Mouse (Mus musculus): ENCODE measurements around the gene Zfp637. TPM values are rescaled to one million over a fixed set of nuclear protein-coding genes. Genes with fewer than 3 reads are reported as not detected.
"Not testable (repeated sequence)": the region's sequence is repeated elsewhere in the genome, so short reads cannot be mapped to it uniquely, and the experiment has no call there.

Zfp637 gene
- 10 to 100 TPM; 36.1 to 36.6 TPM for total RNA-seq (2021)
- long read RNA-seq, experiment 1, transcript Zfp637-202 (3 exons, 421 nt): minor isoform, 8 of 59 reads
- long read RNA-seq, experiment 1, transcript Zfp637-210 (3 exons, 1,098 nt): major isoform, 37 of 59 reads
- long read RNA-seq, experiment 1, partial matches to known transcripts: 1 of 59 reads
- long read RNA-seq, experiment 1, other reads (novel, unspliced or antisense): 8 of 59 reads
- long read RNA-seq, experiment 2, transcript Zfp637-210 (3 exons, 1,098 nt): major isoform, 26 of 46 reads
- long read RNA-seq, experiment 2, transcript Zfp637-202 (3 exons, 421 nt): minor isoform, 8 of 46 reads
- long read RNA-seq, experiment 2, partial matches to known transcripts: 1 of 46 reads
- long read RNA-seq, experiment 2, other reads (novel, unspliced or antisense): 4 of 46 reads

- DNase-seq: peak; percentile 90
Measured at GRCm38 (mm10) chr6:117840686-117841510, at the start of gene Zfp637. TSS of gene Zfp637 (plus strand) at chr6:117841180.

GRCm38 (mm10) chr6:117795251-117795650, 45.7 kb upstream of the Zfp637 start:
- no peak for DNase-seq

- DNase-seq: no peak
Measured at GRCm38 (mm10) chr6:117800824-117801223, 40.2 kb upstream of the Zfp637 start.

- DNase-seq: no peak
Measured at GRCm38 (mm10) chr6:117801801-117802200, 39.2 kb upstream of the Zfp637 start.

- peak; percentile 31 for DNase-seq
Measured at GRCm38 (mm10) chr6:117807756-117808155, 33.2 kb upstream of the Zfp637 start.

- no peak for DNase-seq
Measured at GRCm38 (mm10) chr6:117809816-117810215, 31.2 kb upstream of the Zfp637 start.

- no peak for DNase-seq
Measured at GRCm38 (mm10) chr6:117810717-117811116, 30.3 kb upstream of the Zfp637 start.

- no peak for DNase-seq
Measured at GRCm38 (mm10) chr6:117811256-117811655, 29.7 kb upstream of the Zfp637 start.

- no peak for DNase-seq
Measured at GRCm38 (mm10) chr6:117814681-117815080, 26.3 kb upstream of the Zfp637 start.

- no peak for DNase-seq
Measured at GRCm38 (mm10) chr6:117817108-117817541, 23.9 kb upstream of the Zfp637 start.

GRCm38 (mm10) chr6:117820327-117820726, 20.7 kb upstream of the Zfp637 start:
- DNase-seq: no peak

- DNase-seq: peak; percentile 26
Measured at GRCm38 (mm10) chr6:117825369-117825768, 15.6 kb upstream of the Zfp637 start.

GRCm38 (mm10) chr6:117828273-117828672, 12.7 kb upstream of the Zfp637 start:
- peak; percentile 28 for DNase-seq

GRCm38 (mm10) chr6:117841511-117841955, 553 bp downstream of the Zfp637 start:
- no peak for DNase-seq

- no peak for DNase-seq
Measured at GRCm38 (mm10) chr6:117844597-117844996, 3.6 kb downstream of the Zfp637 start.

- not testable (repeated sequence) for DNase-seq
Measured at GRCm38 (mm10) chr6:117846671-117847070, 5.7 kb downstream of the Zfp637 start.

- no peak for DNase-seq
Measured at GRCm38 (mm10) chr6:117847772-117848171, 6.8 kb downstream of the Zfp637 start.

GRCm38 (mm10) chr6:117848577-117848976, 7.6 kb downstream of the Zfp637 start:
- no peak for DNase-seq

GRCm38 (mm10) chr6:117851747-117852146, 10.8 kb downstream of the Zfp637 start:
- DNase-seq: no peak

GRCm38 (mm10) chr6:117857990-117858389, 17.0 kb downstream of the Zfp637 start:
- no peak for DNase-seq

GRCm38 (mm10) chr6:117861848-117862247, 20.9 kb downstream of the Zfp637 start, which contains the start of gene Zfp239:
TSS of gene Zfp239 (plus strand) at chr6:117862100.
- no peak for DNase-seq

- no peak for DNase-seq
Measured at GRCm38 (mm10) chr6:117862465-117862864, 21.5 kb downstream of the Zfp637 start.

Measured in gastrocnemius, postnatal 25 days (tissue).